Mouse (Mus musculus) midbrain, embryonic 14.5 days (tissue): ENCODE results near the gene Mindy4. TPM values are rescaled to one million over a fixed set of nuclear protein-coding genes. Genes with fewer than 3 reads are reported as not detected.
A peak's percentile ranks its signal among the peaks of the same experiment; 100 is the strongest.

Experiments
- ATAC-seq: fragments of 200-750 bp; cut with Nextera tagmentation; 2 replicates; pipeline ENCODE4 v1.8.0; 2017; ENCODE audit warnings: moderate number of reproducible peaks, moderate library complexity; ENCODE audit not compliant: low FRiP score, low TSS enrichment
- DNase-seq: peaks from one replicate; pipeline ENCODE4 v3.0.0-alpha.2; 2015
- H3K27ac ChIP-seq: fragments of 300-500 bp; sonication (generic); replicated peaks from 2 replicates; pipeline ENCODE4 v1.5.1; 2014; ENCODE audit warnings: mild to moderate bottlenecking, low read depth, low read length, moderate library complexity
- H3K27me3 ChIP-seq: fragments of 300-500 bp; sonication (generic); 2 replicates; pipeline ENCODE4 v1.6.1; 2014; ENCODE audit warnings: low read length, control low read depth, mixed read lengths; ENCODE audit not compliant: control insufficient read depth, insufficient read depth
- H3K36me3 ChIP-seq: fragments of 300-500 bp; sonication (generic); 2 replicates; pipeline ENCODE4 v1.6.1; 2014; ENCODE audit warnings: low read length, control low read depth; ENCODE audit not compliant: control insufficient read depth, insufficient read depth
- H3K4me1 ChIP-seq: fragments of 300-500 bp; sonication (generic); 2 replicates; pipeline ENCODE4 v1.6.1; 2014; ENCODE audit warnings: mild to moderate bottlenecking, antibody characterized with exemption, low read length, control low read depth; ENCODE audit not compliant: control insufficient read depth, insufficient read depth
- H3K4me2 ChIP-seq: fragments of 300-500 bp; sonication (generic); 2 replicates; pipeline ENCODE4 v1.6.1; 2014; ENCODE audit warnings: mild to moderate bottlenecking, low read length, moderate library complexity
- H3K4me3 ChIP-seq: fragments of 300-500 bp; sonication (generic); replicated peaks from 2 replicates; pipeline ENCODE4 v1.5.1; 2014; ENCODE audit warnings: low read depth, low read length
- H3K9ac ChIP-seq: fragments of 300-500 bp; sonication (generic); replicated peaks from 2 replicates; pipeline ENCODE4 v1.6.1; 2014; ENCODE audit warnings: mild to moderate bottlenecking, low read length, moderate library complexity
- H3K9me3 ChIP-seq: fragments of 300-500 bp; sonication (generic); 2 replicates; pipeline ENCODE4 v1.6.1; 2016; ENCODE audit warnings: low read length, control low read depth, mixed read lengths; ENCODE audit not compliant: control insufficient read depth
- WGBS: fragments of 180-500 bp; shearing (Covaris S2); extraction: QIAGEN DNeasy Blood & Tissue Kit; methylation state at CpG from one replicate; pipeline ENCODE4 v1.1.7; 2014; 5-methylcytosine and 5-hydroxymethylcytosine counted together
- polyA plus RNA-seq: library from polyadenylated mRNA; unstranded; fragments of >200 nt; fragmentation: Nextera tagmentation; extraction: Ambion mirVana; gene quantifications from 2 replicates; pipeline ENCODE4 v1.2.1, GENCODE M21; 2014

Gene Mindy4
- polyA plus RNA-seq, 1 experiment from 2014 or later, result 14.6 TPM

GRCm38 (mm10) chr6:55327326-55327725 lies 124.1 kb downstream of the Mindy4 start:
- Histone ChIP-seq H3K27ac (no peak overlapping the region), H3K4me1 (peaks cover 2% of the 10 kb centered on the region; the same call in 1 of the 2 replicates), H3K4me2 (no peak overlapping the region), H3K9me3 (no peaks in the 10 kb centered on the region), H3K36me3 (no peaks in the 10 kb centered on the region), H3K27me3 (no peaks in the 10 kb centered on the region), H3K4me3 (no peak overlapping the region), H3K9ac (no peak overlapping the region)
- ATAC-seq, result no peak
- no peak for DNase-seq
- WGBS, result 86% methylated on average over 13 of the region's 13 CpGs

- Histone ChIP-seq H3K4me3 (no peak overlapping the region), H3K4me1 (peaks cover 2% of the 10 kb centered on the region; the same call in 1 of the 2 replicates), H3K9ac (no peak overlapping the region), H3K27me3 (no peaks in the 10 kb centered on the region), H3K36me3 (no peaks in the 10 kb centered on the region), H3K4me2 (no peak overlapping the region), H3K9me3 (no peaks in the 10 kb centered on the region), H3K27ac (no peak overlapping the region)
- WGBS, result 86% methylated on average over 4 of the region's 4 CpGs
- DNase-seq (no peak), ATAC-seq (no peak)
Measured at GRCm38 (mm10) chr6:55328179-55328578, 125.0 kb downstream of the Mindy4 start.

- 73% methylated on average over 6 of the region's 6 CpGs for WGBS
- Histone ChIP-seq H3K9ac (no peak overlapping the region), H3K36me3 (no peaks in the 10 kb centered on the region), H3K4me1 (peaks cover 4% of the 10 kb centered on the region; the same call in 1 of the 2 replicates), H3K9me3 (no peaks in the 10 kb centered on the region), H3K4me3 (no peak overlapping the region), H3K4me2 (no peak overlapping the region), H3K27me3 (no peaks in the 10 kb centered on the region), H3K27ac (no peak overlapping the region)
- no peak for DNase-seq
- no peak for ATAC-seq
Measured at GRCm38 (mm10) chr6:55331315-55331714, 128.1 kb downstream of the Mindy4 start.

- Histone ChIP-seq H3K9me3 (no peaks in the 10 kb centered on the region), H3K9ac (no peak overlapping the region), H3K4me3 (no peak overlapping the region), H3K27ac (no peak overlapping the region), H3K36me3 (no peaks in the 10 kb centered on the region), H3K4me1 (peaks cover 6% of the 10 kb centered on the region; the same call in 1 of the 2 replicates), H3K4me2 (no peak overlapping the region), H3K27me3 (no peaks in the 10 kb centered on the region)
- ATAC-seq (0 out of 2 replicates have a peak, but pooled peaks have one; percentile 22), DNase-seq (peak; percentile 51)
- 39% methylated on average over 5 of the region's 5 CpGs for WGBS
Measured at GRCm38 (mm10) chr6:55332100-55332772, 129.1 kb downstream of the Mindy4 start.

DNA sequence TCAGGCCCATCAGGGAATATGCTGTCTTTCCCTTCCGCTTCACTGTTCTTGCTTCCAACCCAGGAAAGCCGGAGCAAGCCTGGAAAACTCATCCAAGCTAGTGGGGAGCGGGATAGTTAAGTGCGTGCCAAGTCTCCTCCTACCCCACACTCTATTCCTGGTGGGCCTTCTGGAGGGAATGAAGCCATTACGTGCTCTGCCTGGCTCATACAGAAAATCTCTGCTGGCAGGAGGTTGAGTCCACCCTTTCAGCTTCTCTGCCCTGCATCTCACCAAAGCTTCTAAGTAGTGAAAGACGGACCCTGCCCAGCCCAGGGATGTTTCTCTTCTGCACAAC lies 129.6 kb downstream of the Mindy4 start:
- Histone ChIP-seq H3K9me3 (no peaks in the 10 kb centered on the region), H3K4me2 (no peak overlapping the region), H3K36me3 (no peaks in the 10 kb centered on the region), H3K9ac (no peak overlapping the region), H3K27me3 (no peaks in the 10 kb centered on the region), H3K4me3 (no peak overlapping the region), H3K27ac (no peak overlapping the region), H3K4me1 (peaks cover 6% of the 10 kb centered on the region; the same call in 1 of the 2 replicates)
- WGBS, result 74% methylated on average over 6 of the region's 6 CpGs
- peak; percentile 47 for DNase-seq
- ATAC-seq, result no peak

DNA sequence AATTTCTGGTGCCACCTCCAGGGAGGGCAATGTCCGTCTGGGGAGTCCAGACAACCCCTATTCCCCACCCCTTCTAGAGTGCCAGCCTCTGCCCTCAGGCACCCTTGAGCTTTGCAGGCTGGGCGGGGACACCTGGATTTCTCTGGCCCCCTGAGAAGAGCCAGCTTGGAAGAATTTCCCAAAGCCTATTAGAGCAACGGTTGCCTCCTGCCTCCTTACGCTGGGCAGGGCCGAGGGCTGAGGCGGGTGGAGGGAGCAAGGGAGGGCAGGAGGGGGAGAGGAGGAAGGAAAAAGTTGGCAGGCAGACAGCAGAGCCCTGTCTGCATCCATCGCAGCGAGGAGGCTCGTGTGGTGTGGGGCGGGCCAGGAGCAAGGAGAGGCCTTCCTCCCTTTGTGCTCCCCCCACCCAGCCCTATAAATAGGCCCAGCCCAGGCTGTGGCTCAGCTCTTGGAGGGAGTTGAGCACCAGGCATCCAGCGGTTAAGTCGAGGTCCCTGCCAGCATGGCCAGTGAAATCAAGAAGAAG lies 132.9 kb downstream of the Mindy4 start, which contains the start of gene Aqp1:
TSS of gene Aqp1 (plus strand) at position 444 of the 526 bp plus-strand sequence.
- Histone ChIP-seq H3K27ac (no peak within 1 kb of the TSS), H3K4me2 (no peak within 1 kb of the TSS), H3K4me3 (no peak within 1 kb of the TSS), H3K9me3 (no peaks in the 10 kb centered on the region), H3K27me3 (no peaks in the 10 kb centered on the region), H3K4me1 (peaks cover 6% of the 10 kb centered on the region; the same call in 1 of the 2 replicates), H3K9ac (no peak within 1 kb of the TSS), H3K36me3 (no peaks in the 10 kb centered on the region)
- WGBS, result 25% methylated on average over 12 of the region's 12 CpGs
- DNase-seq, result peak; percentile 69
- peak; percentile 72 for ATAC-seq

- Histone ChIP-seq H3K36me3 (no peaks in the 10 kb centered on the region), H3K4me3 (no peak overlapping the region), H3K4me2 (no peak overlapping the region), H3K4me1 (peaks cover 4% of the 10 kb centered on the region; the same call in 1 of the 2 replicates), H3K9ac (no peak overlapping the region), H3K27ac (no peak overlapping the region), H3K27me3 (no peaks in the 10 kb centered on the region), H3K9me3 (no peaks in the 10 kb centered on the region)
- ATAC-seq, result no peak
- no peak for DNase-seq
- WGBS, result 77% methylated on average over 5 of the region's 5 CpGs
Measured at GRCm38 (mm10) chr6:55337242-55337641, 134.1 kb downstream of the Mindy4 start.

DNA sequence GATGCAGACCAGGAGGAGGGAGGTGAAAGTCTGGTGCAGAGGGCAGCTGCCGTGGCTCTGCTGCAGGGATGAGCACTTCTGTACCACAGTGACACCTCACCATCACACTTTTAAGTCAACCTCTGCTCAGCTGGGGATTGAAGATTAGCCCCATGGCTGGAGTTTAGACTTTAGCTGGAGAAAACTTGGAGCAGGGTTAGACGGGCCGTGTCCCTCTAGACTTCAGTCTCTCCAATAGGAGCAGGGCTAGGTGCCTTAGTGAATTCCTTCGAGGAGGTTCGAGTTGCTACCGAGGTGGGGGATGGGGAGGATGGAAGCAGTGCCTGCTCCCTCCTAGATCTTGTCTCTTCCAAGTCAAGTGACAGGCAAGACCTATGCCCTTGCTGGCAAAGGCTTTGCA lies 134.9 kb downstream of the Mindy4 start:
- no peak for ATAC-seq
- H3K9ac ChIP-seq, result no peak overlapping the region
- H3K27ac ChIP-seq, result no peak overlapping the region
- no peak overlapping the region for H3K4me2 ChIP-seq
- no peak overlapping the region for H3K4me3 ChIP-seq
- no peaks in the 10 kb centered on the region for H3K27me3 ChIP-seq
- DNase-seq, result no peak
- no peaks in the 10 kb centered on the region for H3K36me3 ChIP-seq
- 58% methylated on average over 6 of the region's 6 CpGs for WGBS
- H3K9me3 ChIP-seq, result no peaks in the 10 kb centered on the region
- 0 out of 2 replicates have a peak, but pooled peaks cover 4% of the 10 kb centered on the region for H3K4me1 ChIP-seq
